Mouse (Mus musculus): ENCODE results near the gene Rxfp2. TPM values are rescaled to one million over a fixed set of nuclear protein-coding genes. Genes with fewer than 3 reads are reported as not detected.

Rxfp2 gene
- total RNA-seq, 2 experiments from 2014 or later = 0.35 to 0.72 TPM

- no peak for DNase-seq (ENCODE audit: low spot score in 2 of 2)
Observed at GRCm38 (mm10) chr5:150036918-150037317, 18.4 kb downstream of the Rxfp2 start.

- DNase-seq (ENCODE audit: low spot score in 2 of 2) = no peak
Observed at GRCm38 (mm10) chr5:150044533-150044932, 26.1 kb downstream of the Rxfp2 start.

GRCm38 (mm10) chr5:150046438-150046837 lies 28.0 kb downstream of the Rxfp2 start:
- DNase-seq (ENCODE audit: low spot score in 2 of 2) = no peak

- DNase-seq (ENCODE audit: low spot score in 2 of 2) = peak; percentile 30
Observed at GRCm38 (mm10) chr5:150049946-150050345, 31.5 kb downstream of the Rxfp2 start.

- DNase-seq (ENCODE audit: low spot score in 2 of 2) = peak; percentile 25
Observed at GRCm38 (mm10) chr5:150051828-150052227, 33.4 kb downstream of the Rxfp2 start.

GRCm38 (mm10) chr5:150053294-150053693 lies 34.8 kb downstream of the Rxfp2 start:
- no peak for DNase-seq (ENCODE audit: low spot score in 2 of 2)

- no peak for DNase-seq (ENCODE audit: low spot score in 2 of 2)
Observed at GRCm38 (mm10) chr5:150053956-150054355, 35.5 kb downstream of the Rxfp2 start.

- DNase-seq (ENCODE audit: low spot score in 2 of 2) = no peak
Observed at GRCm38 (mm10) chr5:150055322-150055721, 36.8 kb downstream of the Rxfp2 start.

GRCm38 (mm10) chr5:150056056-150056455 lies 37.6 kb downstream of the Rxfp2 start:
- DNase-seq (ENCODE audit: low spot score in 2 of 2) = no peak

- DNase-seq (ENCODE audit: low spot score in 2 of 2) = no peak
Observed at GRCm38 (mm10) chr5:150058845-150059244, 40.4 kb downstream of the Rxfp2 start.

- DNase-seq (ENCODE audit: low spot score in 2 of 2) = no peak
Observed at GRCm38 (mm10) chr5:150059466-150059865, 41.0 kb downstream of the Rxfp2 start.

- DNase-seq (ENCODE audit: low spot score in 2 of 2) = no peak
Observed at GRCm38 (mm10) chr5:150061086-150061485, 42.6 kb downstream of the Rxfp2 start.

GRCm38 (mm10) chr5:150064286-150064685 lies 45.8 kb downstream of the Rxfp2 start:
- DNase-seq (ENCODE audit: low spot score in 2 of 2) = no peak

- peak; percentile 41 to 58 for DNase-seq (ENCODE audit: low spot score in 2 of 2)
Observed at GRCm38 (mm10) chr5:150070086-150070485, 51.6 kb downstream of the Rxfp2 start.

GRCm38 (mm10) chr5:150071738-150072137 lies 53.3 kb downstream of the Rxfp2 start:
- no peak for DNase-seq (ENCODE audit: low spot score in 2 of 2)

GRCm38 (mm10) chr5:150079866-150080797 lies 61.7 kb downstream of the Rxfp2 start:
- DNase-seq (ENCODE audit: low spot score in 2 of 2) = no peak

GRCm38 (mm10) chr5:150082696-150083095 lies 64.2 kb downstream of the Rxfp2 start:
- DNase-seq (ENCODE audit: low spot score in 2 of 2) = no peak

- DNase-seq (ENCODE audit: low spot score in 2 of 2) = no peak
Observed at GRCm38 (mm10) chr5:150083190-150083589, 64.7 kb downstream of the Rxfp2 start.

GRCm38 (mm10) chr5:150097620-150098019 lies 79.1 kb downstream of the Rxfp2 start:
- DNase-seq (ENCODE audit: low spot score in 2 of 2) = peak; percentile 47 to 63

GRCm38 (mm10) chr5:150098754-150099153 lies 80.3 kb downstream of the Rxfp2 start:
- no peak for DNase-seq (ENCODE audit: low spot score in 2 of 2)

- DNase-seq (ENCODE audit: low spot score in 2 of 2) = no peak
Observed at GRCm38 (mm10) chr5:150101789-150102188, 83.3 kb downstream of the Rxfp2 start.

- DNase-seq (ENCODE audit: low spot score in 2 of 2) = no peak
Observed at GRCm38 (mm10) chr5:150106358-150106757, 87.9 kb downstream of the Rxfp2 start.

- DNase-seq (ENCODE audit: low spot score in 2 of 2) = no peak
Observed at GRCm38 (mm10) chr5:150111236-150111635, 92.8 kb downstream of the Rxfp2 start.
